Mouse (Mus musculus) small intestine, adult 2 months (tissue): ENCODE measurements around the gene Klhl31.

Experiments
- CTCF ChIP-seq: fragments of 200-500 bp; IDR thresholded peaks from 2 replicates; pipeline ENCODE4 v1.5.1; 2012; ENCODE audit warnings: low read depth, mild to moderate bottlenecking, control low read depth, inconsistent platforms, low read length, moderate library complexity, mixed read lengths; ENCODE audit not compliant: insufficient replicate concordance, insufficient read length; ENCODE audit errors: extremely low read depth
- POLR2A ChIP-seq: fragments of 200-500 bp; IDR thresholded peaks from 2 replicates; pipeline ENCODE4 v1.6.1; 2012; ENCODE audit warnings: low read depth, mild to moderate bottlenecking, control low read depth, inconsistent platforms, low read length, moderate library complexity

- TF ChIP-seq CTCF (no peak), POLR2A (no peak)
Measured at GRCm38 (mm10) chr9:77685825-77686500, 49.7 kb downstream of the Klhl31 start.
